Comparison of ENCODE assay signal across 7 mouse cellular contexts in the genomic region with DNA sequence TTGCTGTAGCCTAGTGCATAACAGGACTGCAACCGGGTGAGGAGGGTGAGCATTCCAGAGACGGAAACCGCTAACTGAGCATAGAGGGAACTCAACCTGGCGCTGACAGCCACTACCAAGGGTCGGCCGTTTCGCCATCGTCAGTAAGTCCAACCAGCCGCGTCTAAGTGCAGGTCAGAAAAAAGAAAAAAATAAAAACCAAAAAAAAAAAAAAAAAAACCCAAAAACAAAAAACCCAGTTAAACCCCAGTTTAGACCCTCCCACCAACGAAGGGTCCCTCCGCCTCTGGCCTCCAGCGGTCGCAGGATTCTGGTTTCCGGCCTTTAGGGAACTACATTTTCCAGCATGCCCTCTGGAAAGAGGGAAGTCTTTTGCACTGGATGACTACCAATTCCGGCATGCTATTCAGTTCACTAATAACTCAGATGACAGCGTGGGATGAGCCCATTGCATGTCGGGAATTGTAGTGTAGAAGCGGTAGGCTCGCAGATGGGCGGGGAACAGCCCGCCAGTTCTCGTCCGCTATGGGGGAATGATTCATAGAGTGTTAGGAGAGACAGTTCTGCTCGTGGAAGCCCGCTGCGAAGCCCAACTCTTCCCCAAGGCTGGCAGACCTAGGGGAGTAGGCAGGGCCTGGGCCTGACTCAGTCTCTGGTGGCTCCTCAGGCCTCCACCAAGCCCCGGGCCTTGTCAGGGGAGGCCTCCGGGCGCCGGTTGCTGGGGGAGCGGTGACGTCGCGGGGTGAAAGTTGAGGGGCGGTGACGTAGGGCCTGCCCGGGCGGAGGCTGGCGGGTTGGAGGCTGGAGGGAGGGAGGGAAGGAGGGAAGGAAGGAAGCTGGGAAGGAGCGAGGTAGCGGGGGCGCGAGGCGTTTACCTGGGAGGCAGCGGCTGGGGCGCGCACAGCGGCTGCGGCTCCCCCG. TPM values are rescaled to one million over a fixed set of nuclear protein-coding genes. Genes with fewer than 3 reads are reported as not detected.
DNase-seq lines count a peak whose midpoint lies in the region; ATAC-seq lines count a peak whose summit lies in the region.

A gene (plus strand): TSS at position 807 of the 921 bp plus-strand sequence.

- no peaks in the 10 kb centered on the region for H3K27me3 ChIP-seq in intestine, embryonic 15.5 days (replicated peaks)
- H3K27me3 ChIP-seq in midbrain, embryonic 10.5 days (ENCODE audit: low read depth, poor library complexity, severe bottlenecking) = 0 out of 2 replicates have a peak, but pooled peaks cover 4% of the 10 kb centered on the region

- peak; percentile 99 for ATAC-seq in intestine, embryonic 15.5 days

- H3K9ac ChIP-seq in intestine, embryonic 15.5 days = peak within 1 kb of the TSS; percentile 87

- WGBS in intestine, embryonic 15.5 days = under 1% methylated on average over 39 of the region's 51 CpGs
- under 1% methylated on average over 40 of the region's 51 CpGs for WGBS in midbrain, embryonic 10.5 days

- H3K27ac ChIP-seq in intestine, embryonic 15.5 days = peak within 1 kb of the TSS; percentile 96
- H3K27ac ChIP-seq in midbrain, embryonic 10.5 days (replicated peaks) = peak within 1 kb of the TSS; percentile 96

- H3K4me1 ChIP-seq in intestine, embryonic 15.5 days (replicated peaks) = 0 out of 2 replicates have a peak, but pooled peaks cover 10% of the 10 kb centered on the region
- peaks cover 51% of the 10 kb centered on the region for H3K4me1 ChIP-seq in midbrain, embryonic 10.5 days

- no peaks in the 10 kb centered on the region for H3K9me3 ChIP-seq in intestine, embryonic 15.5 days
- no peaks in the 10 kb centered on the region for H3K9me3 ChIP-seq in midbrain, embryonic 10.5 days (replicated peaks)

- DNase-seq in adrenal gland, adult 2 months = peak; percentile 98
- peak; percentile 93 for DNase-seq in embryo, embryonic 11.5 days (ENCODE audit: low read depth, low spot score)
- DNase-seq in gastrocnemius, postnatal 36 days = peak; percentile 94 to 98
- DNase-seq in left cerebral cortex, postnatal 25 days (ENCODE audit: low spot score in 2 of 2) = peak; percentile 96 to 99
- peak; percentile 96 for DNase-seq in midbrain, embryonic 10.5 days (ENCODE audit: low spot score)
- peak; percentile 97 for DNase-seq in right cerebral cortex, postnatal 4 days

- H3K36me3 ChIP-seq in intestine, embryonic 15.5 days = no peaks in the 10 kb centered on the region
- peaks cover 6% of the 10 kb centered on the region; the same call in 1 of the 2 replicates for H3K36me3 ChIP-seq in midbrain, embryonic 10.5 days

- H3K4me2 ChIP-seq in intestine, embryonic 15.5 days (replicated peaks) = peak within 1 kb of the TSS; percentile 77

- H3K4me3 ChIP-seq in intestine, embryonic 15.5 days (replicated peaks) = peak within 1 kb of the TSS; percentile 87
- peak within 1 kb of the TSS; percentile 91 for H3K4me3 ChIP-seq in midbrain, embryonic 10.5 days

- intact Hi-C loops in gastrocnemius, postnatal 36 days (cut with DNase I) = no loop called here
- intact Hi-C loops in left cerebral cortex, postnatal 25 days (cut with DNase I) = loop anchor here (2.0 to 5.0 kb wide), 2 partner anchors 45 to 270 kb away; no protein-coding TSS in a partner anchor

RNA-seq across cellular contexts. Expression of the gene that starts here (rescaled TPM):
- 10 to 100 TPM; 35.8 to 36.2 TPM for total RNA-seq in adrenal gland, adult 2 months (2021)
- 6.7 TPM in 2 replicates for polyA plus RNA-seq in adrenal gland, adult 2 months (2012; rRNA removed)
- total RNA-seq in gastrocnemius, postnatal 36 days (2021) = 10 to 100 TPM; 31.6 to 37.6 TPM
- polyA plus RNA-seq in intestine, embryonic 15.5 days (2015; fragmentation: Nextera tagmentation; extraction: Ambion mirVana) = 17.2 and 18.0 TPM in 2 replicates
- 10 to 100 TPM; 48.5 to 59.2 TPM for total RNA-seq in left cerebral cortex, postnatal 25 days (2021)
- polyA plus RNA-seq in midbrain, embryonic 10.5 days (2016; fragmentation: Nextera tagmentation; extraction: Ambion mirVana) = 28.7 and 30.3 TPM in 2 replicates

Comparison
In these comparisons a context has a peak if more than half of its experiments do, and no peak if none do; other contexts are left out.
1. Peak in every context shown above with its lines: DNase-seq, ATAC-seq, H3K4me3 ChIP-seq and H3K27ac ChIP-seq.